Mouse (Mus musculus) CD4-positive helper T cell, adult 2 months (primary cell): ENCODE results near the gene Zc3h12a.
A peak's percentile ranks its signal among the peaks of the same experiment; 100 is the strongest.

Source experiments
- DNase-seq: peaks from one replicate; pipeline ENCODE4 v3.0.0-alpha.2; 2012; ENCODE audit warnings: low read depth, missing footprints, low spot score

Gene Zc3h12a

DNA sequence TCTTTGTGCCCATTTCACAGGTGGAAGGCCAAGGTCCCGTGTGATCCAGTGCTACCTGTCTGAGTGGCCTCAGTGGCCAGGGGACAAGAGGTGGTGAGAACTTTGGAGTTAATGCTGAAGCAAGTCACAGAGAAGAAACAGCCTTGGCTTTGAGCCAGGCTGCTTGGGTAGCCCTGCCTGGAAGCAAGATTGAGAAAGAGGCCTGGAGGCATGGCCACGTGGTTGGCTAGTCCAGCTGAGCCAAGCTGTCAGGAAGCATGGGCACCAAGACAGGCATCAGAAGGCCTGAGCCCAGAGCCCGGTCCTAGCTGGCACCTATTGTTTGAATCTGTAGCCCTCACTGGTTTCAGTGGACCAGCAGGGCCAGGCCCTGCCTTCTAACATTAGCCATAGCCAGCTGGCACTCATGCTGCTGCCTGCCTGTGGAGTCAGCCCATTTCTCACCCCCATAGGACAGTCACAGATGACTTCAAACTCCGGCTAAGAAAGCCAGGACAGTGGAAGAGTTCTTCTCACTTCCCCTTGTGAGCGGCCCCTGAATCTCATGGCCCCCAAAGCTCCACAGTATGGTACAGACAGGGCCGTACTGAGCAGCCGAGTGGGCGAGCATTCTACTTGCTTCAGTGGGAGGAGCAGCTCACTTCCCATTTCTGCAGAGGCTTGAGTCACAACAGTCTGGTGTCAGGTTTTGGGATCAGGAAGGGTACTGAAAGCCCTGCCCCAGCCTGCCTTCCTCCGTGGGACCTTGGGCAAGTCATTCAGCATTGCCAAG lies 11.4 kb downstream of the Zc3h12a start:
- DNase-seq = no peak

DNA sequence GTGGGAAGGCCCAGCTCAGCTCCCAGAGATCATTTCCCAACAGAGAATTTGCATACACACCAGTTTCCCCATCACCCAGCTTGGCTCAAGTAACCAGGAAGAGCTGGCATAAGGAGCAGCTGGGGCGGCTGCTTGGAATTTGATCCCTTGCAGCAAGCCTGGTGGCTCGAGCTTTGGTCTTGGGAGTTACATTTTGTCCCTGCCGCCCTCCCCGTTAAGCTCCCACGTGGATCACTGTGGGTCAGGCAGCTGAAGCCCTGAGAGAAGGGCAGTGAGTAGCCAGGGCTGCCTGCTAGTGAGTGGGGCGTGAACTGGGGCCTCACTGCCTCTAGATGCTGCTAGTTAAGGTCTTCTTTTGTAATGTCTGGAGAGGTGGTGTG lies 11.9 kb downstream of the Zc3h12a start:
- no peak for DNase-seq

DNA sequence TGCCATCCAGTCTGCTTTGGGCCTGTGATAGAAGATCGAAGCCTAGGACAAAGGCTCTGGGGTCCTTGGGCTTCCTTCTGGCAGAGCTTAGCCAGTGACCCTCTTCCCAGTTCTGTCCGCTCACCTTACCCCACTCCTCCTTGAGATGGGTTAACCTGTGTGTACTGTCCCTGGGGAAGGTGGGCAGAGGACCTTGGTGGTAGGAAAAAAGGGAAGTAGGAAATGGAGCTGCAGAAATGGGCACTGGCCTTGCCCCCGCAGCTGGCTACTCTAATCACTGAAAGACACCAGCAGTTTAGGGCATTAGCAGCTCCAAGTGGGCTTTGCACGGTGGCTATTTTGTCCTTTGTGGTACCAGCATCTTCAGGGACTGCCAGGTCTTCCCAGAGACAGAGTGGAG lies 12.6 kb downstream of the Zc3h12a start:
- DNase-seq = no peak

DNA sequence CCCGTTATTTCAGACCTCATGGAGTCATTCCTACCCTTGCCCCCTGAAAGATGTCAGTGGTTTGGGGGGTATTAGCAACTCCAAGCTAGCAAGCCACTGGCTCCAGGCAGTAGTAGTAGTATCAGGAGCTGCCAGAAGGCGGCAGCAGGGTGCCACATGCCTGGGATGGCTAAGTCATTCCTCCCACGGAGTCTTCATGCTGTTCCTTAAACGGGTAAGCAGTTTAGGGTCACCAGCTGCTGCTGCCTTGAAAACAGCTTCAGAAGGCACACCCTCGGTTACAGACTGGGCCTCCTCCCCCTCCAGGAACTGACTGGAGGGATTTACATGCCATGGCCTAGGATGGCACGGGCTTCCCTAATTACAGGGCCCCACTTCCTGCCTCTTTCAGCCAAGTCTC lies 13.0 kb downstream of the Zc3h12a start:
- DNase-seq = peak; percentile 70

DNA sequence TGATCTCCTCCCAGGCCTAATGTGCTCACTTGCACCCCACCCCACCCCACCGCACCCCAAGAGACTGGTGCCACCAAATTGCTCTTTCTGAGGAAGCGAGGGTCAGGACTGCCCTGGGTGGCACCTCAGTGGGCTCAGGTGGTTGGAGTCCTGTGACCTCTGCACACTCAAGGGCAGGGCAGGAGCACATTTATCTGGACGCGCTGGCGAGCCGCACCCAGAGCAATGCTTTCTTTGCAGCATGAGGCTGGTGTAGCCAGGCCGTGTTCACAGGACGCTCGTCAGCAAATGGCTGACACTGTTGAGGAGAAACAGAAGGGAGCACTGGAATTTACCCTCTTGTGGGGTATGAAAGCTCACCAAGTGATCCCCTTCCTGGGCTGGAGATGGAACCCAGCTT lies 22.3 kb downstream of the Zc3h12a start:
- no peak for DNase-seq

DNA sequence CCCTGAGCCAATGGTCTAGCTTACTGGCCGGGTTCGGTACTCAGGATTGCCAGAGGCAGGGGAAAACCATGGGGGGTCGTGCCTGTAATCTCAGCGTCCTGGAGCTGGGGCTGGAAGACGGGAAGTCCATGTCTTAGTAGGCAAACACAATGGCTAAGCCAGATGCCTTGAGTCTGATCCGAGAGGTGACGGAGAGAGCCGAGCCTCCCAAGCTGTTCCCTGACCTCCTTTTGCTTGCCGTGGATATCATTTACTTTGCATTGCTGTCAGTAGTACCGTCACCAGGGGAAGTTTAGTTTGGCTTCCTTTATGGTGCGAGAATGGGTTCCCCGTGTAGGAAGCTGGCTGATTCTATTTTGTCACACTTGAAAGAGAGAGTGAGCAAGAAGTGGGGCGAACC lies 26.3 kb downstream of the Zc3h12a start:
- DNase-seq = no peak

DNA sequence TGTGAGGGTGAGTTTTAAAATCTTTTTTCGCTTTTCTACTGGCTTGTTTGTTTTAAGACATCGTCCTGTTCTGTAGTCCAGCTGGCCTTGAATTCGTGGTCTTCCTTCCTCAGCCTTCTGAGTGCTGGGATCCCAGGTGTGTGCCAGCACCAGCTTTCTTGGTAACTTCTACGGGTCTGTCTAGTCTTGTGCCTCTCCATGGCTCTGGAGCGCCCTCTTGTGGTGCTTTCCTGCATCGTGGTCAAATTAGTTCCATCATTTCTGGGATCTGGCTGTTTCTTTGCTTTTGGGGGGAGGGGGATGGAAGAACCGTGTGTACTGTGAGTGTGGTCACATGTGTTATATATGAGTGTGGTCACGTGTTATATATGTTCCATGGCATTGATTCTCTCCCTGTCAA lies 28.2 kb downstream of the Zc3h12a start:
- peak; percentile 83 for DNase-seq

DNA sequence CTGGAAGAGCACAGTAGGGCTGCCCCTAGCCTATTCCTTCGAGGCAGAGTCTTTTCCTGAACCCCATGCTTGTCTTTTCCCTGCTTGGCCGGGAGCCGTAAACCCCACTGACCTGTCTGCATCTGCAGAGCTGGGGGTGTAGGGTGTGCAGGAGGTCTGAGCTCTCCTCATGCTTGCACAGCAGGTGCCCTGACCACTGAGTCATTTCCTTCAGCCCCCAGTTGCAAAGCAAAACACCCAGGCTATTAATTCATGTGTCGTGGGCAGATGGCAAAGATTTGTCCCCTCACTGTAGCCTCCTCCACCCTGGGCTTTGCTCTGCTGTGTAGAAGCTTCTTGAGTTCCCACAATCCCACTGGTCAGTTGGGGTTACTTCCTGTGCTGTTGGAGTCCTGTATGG lies 30.2 kb downstream of the Zc3h12a start:
- no peak for DNase-seq

DNA sequence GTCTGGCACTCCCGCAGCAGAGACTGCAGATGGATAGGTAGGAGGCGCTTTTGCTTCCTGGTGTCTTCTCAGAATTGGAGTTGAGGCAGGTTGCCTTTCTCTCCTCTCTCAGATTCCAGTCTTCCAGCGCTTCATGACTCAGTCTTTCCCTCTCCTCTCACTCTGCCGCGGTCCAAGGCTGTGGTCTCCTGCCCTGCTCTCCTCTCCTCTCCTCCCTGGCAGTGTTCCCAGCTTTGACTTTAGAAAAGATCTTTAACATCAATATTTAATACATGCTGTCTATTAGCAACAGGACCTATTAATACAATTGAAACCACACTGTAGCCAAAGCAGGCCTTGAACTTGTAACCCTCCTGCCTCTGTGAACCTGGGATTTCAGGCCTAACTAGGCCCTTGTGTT lies 31.6 kb downstream of the Zc3h12a start:
- no peak for DNase-seq

DNA sequence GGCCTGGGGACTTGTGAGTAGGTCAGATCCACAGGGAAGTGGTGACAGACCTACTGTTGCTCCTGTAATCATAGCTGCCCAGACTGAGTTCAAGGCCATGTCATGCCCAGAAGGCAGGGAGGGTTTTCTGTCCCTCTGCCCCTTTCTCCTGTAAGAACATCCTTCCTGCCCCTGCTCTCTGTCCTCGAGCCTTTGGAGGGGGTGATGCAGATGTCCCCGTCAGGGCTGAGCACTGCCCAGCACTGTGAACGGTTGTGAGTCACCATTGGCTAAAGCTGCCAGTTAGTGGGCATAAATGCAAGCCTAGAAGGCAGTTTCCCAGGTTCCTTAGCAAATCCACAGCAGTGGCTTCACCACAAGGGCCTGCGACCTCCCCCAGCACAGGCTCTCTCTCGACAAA lies 34.6 kb downstream of the Zc3h12a start:
- DNase-seq = no peak

DNA sequence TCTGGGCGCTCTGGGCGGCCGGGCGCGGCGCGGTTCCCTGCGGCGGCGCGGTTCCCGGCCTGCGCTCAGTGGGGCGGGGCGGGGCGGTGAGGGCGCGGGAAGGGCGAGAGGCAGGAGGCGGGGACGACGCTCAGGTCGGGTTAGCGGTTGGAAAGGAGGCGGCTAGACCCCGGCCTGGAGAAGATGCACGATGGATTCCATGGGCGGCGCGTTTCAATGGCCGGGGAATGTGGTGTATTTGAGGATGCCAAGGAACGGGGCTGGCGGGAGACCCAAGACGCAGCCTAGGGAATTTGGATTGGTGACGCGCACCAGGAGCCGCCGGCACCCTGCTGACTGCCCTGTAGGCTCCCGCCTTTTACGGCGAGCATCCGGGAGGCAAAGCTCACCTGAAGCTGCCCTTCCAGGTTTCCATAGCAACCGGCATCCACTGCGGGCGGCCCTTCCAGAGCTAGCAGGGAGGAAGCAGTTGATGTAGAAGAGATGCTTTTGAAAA lies 42.2 kb downstream of the Zc3h12a start:
- DNase-seq = peak; percentile 81

DNA sequence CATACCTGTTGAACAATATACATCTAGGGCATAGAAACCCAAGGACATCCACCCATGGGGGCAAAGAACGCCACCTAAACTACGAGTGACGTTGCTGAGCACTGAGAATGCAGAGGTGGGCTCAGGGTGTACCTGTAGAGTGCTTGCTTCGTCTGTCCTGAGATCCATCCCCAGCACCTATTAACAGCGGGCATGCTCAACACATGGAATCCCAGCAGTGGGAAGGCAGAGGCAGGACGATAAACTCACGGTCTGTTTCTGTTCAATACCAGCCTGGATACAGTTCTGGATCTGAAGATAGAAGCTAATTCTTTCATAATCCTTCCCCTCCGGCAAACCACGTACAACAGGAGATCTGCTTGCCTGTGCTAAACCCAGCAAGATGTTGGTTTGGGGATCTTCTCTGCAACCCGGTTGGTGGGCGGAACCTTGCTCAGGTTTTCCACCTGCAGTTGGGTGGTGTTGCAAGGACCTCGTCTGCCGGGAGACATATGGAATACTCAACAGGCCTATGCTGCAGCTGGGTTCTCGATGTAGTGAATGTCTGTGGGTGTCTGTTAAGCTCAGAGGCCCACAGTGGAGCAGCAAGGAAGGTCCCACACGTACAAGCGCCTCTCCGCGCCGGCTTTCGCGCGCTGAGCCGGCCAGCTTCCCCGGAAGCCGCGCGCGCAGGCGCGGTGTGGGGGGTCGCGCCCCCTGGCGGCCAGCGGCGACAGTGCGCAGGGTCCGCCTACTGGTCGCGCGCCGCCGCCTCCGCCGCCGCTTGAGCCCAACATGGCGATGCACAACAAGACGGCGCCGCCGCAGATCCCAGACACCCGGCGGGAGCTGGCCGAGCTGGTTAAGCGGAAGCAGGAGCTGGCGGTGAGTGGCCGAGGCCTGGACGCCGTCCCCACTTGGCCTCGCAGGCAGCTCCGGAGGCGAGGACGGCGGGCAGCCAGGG lies 43.0 kb downstream of the Zc3h12a start, which contains the start of gene Meaf6:
TSS of gene Meaf6 (plus strand) at position 732 of the 943 bp plus-strand sequence.
- peak; percentile 92 for DNase-seq

DNA sequence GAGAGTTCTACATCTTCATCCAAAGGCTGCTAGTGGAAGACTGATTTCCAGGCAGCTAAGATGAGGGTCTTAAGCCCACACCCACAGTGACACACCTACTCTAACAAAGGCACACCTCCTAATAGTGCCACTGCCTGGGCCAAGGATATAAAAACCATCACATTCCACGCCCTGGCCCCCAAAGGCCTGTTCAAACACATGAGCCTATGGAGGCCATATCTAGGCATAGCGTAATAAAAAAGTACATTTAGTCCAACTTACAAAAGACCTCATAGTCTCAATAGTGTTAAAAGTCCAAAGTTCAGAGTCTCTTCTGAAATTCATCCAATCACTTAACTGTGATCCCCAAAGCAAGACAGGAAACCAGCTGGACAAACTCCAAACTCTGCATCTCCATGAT lies 48.9 kb downstream of the Zc3h12a start:
- DNase-seq = no peak

DNA sequence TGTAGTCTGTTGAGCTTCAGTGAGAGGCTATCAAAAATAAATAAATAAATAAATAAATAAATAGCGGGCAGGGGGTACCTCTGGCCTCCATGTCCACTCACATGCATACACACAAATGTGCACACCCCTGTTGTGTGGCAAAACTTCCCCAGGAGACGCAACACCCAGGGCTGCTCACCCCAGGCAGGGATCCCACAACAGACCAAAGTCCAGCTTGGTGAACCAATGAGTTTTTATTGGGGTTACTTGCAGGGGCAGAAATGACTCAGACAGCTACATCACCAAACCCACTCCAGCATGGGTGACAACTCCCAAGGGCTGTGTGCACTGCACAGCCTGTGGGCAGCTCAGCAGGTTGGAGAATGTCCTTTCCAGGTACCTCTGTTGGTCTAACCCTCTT lies 49.9 kb downstream of the Zc3h12a start:
- DNase-seq = no peak
